Mouse (Mus musculus) testis, adult 2 months (tissue): ENCODE measurements around the gene Phxr2.

Source experiments
- CTCF ChIP-seq: fragments of 200-500 bp; IDR thresholded peaks from 2 replicates; pipeline ENCODE4 v1.5.1; 2012; ENCODE audit warnings: low read depth, mild to moderate bottlenecking, inconsistent platforms, low read length, moderate library complexity; ENCODE audit not compliant: control insufficient read depth, insufficient read depth, insufficient replicate concordance
- POLR2A ChIP-seq: fragments of 200-500 bp; IDR thresholded peaks from 2 replicates; pipeline ENCODE4 v1.6.1; 2012; ENCODE audit warnings: low read depth, mild to moderate bottlenecking, inconsistent platforms, low read length, moderate library complexity; ENCODE audit not compliant: control insufficient read depth

- TF ChIP-seq POLR2A = no peak
- TF ChIP-seq CTCF = no peak
Measured at GRCm38 (mm10) chr10:99076113-99076895, 49.8 kb downstream of the Phxr2 start.
